Mouse (Mus musculus) ES-E14 (cell line): ENCODE data around the gene Tnni3.

Source experiments
- CHD2 ChIP-seq: IDR thresholded peaks from 2 replicates; pipeline ENCODE4 v1.6.1; 2014; ENCODE audit warnings: mild to moderate bottlenecking, low read depth, low read length, inconsistent platforms
- HCFC1 ChIP-seq: IDR thresholded peaks from 2 replicates; pipeline ENCODE4 v1.6.1; 2012; ENCODE audit warnings: low read length, inconsistent platforms, borderline replicate concordance; ENCODE audit not compliant: insufficient read depth
- ZC3H11A ChIP-seq: IDR thresholded peaks from 2 replicates; pipeline ENCODE4 v1.6.1; 2012; ENCODE audit warnings: low read depth, mild to moderate bottlenecking, inconsistent platforms, low read length, borderline replicate concordance

DNA sequence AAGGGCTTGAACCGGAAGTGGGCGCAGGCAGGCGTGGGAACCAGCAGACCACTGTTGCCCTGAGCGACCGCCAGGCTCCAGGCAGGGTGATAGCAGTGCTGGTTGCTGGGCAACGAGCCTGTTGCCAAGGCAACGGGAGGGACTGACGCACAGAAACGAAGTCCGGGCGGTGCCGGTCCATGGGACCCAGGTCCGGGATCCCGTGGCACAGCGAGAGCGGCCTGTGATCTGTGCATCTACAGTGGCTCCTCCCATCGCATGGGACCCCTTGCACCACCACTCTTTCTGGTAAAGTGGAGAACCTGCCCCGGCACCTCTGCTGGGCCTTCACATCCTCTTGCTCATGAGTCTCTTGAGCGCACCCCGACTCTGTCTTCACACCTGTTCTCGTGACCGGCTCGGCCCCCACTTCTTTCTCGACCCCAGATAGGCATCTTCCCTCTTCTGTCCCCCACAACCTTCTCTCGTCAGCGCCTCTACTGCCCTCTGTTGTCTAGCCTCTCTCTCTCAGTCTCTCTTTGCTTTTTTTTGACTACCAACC, 22.6 kb upstream of the Tnni3 start:
- TF ChIP-seq CHD2: 0 out of 2 replicates have a peak, but pooled peaks have one; percentile 47
- TF ChIP-seq ZC3H11A: no peak
- no peak for TF ChIP-seq HCFC1
